Mouse (Mus musculus) cerebellum, adult 2 months (tissue): ENCODE results near the gene Arid1b.

Source experiments
- CTCF ChIP-seq: fragments of 200-500 bp; IDR thresholded peaks from 2 replicates; pipeline ENCODE4 v1.5.1; 2011; ENCODE audit warnings: low read depth, mild to moderate bottlenecking, control low read depth, low read length, moderate library complexity, borderline replicate concordance; ENCODE audit not compliant: insufficient read depth
- POLR2A ChIP-seq: fragments of 200-500 bp; IDR thresholded peaks from 2 replicates; pipeline ENCODE4 v1.6.1; 2011; ENCODE audit warnings: low read length, control low read depth, borderline replicate concordance; ENCODE audit not compliant: insufficient read depth

GRCm38 (mm10) chr17:5115952-5116351 is 121.8 kb downstream of the Arid1b start:
- TF ChIP-seq CTCF: no peak; the same call in 1 of the 2 replicates
- TF ChIP-seq POLR2A: no peak
